Mouse (Mus musculus) embryonic fibroblast, embryonic 13.5 days (primary cell): ENCODE measurements at regions not wholly inside any gene's neighbourhood (a gene's known extent, or its start where the extent isn't known, plus 50 kb on each side); places are given as distances from the start of the nearest gene placed in this dataset.

ENCODE experiments used
- H3K27ac ChIP-seq: 2 replicates; pipeline ENCODE4 v1.5.1; 2012; ENCODE audit warnings: low read length, control low read depth, inconsistent platforms; ENCODE audit not compliant: insufficient read depth
- H3K4me1 ChIP-seq: 2 replicates; pipeline ENCODE4 v1.6.1; 2011; ENCODE audit warnings: low read length; ENCODE audit not compliant: control insufficient read depth, insufficient read depth
- H3K4me3 ChIP-seq: 2 replicates; pipeline ENCODE4 v1.5.1; 2011; ENCODE audit warnings: mild to moderate bottlenecking, control low read depth, low read length; ENCODE audit not compliant: insufficient read depth
- CTCF ChIP-seq: IDR thresholded peaks from 2 replicates; pipeline ENCODE4 v1.5.1; 2011; ENCODE audit warnings: mild to moderate bottlenecking, control low read depth, low read length, moderate library complexity, borderline replicate concordance; ENCODE audit not compliant: insufficient read depth
- POLR2A ChIP-seq: IDR thresholded peaks from 2 replicates; pipeline ENCODE4 v1.6.1; 2011; ENCODE audit warnings: low read depth, mild to moderate bottlenecking, control low read depth, low read length, moderate library complexity

DNA sequence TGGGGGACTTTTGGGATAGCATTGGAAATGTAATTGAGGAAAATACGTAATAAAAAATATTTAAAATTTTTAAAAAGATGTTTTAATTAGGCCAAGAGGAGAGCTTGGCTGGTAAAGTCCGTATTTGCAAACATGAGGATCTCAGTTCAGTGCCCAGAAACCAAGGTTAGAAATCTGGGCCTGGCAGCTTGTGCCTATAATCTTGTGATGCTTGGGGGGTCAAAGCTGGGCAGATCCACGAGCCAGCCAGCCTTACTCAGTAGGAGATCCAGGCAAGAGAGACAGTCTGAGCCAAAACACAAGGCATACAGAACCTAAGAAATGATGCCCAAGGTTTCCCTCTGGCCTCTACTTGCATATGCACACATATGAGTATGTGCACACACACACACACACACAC lies 54.1 kb upstream of the Cxadr start:
- TF ChIP-seq CTCF = no peak
- no peak for TF ChIP-seq POLR2A
- H3K4me1 ChIP-seq = no peaks in the 10 kb centered on the region; the same call in 1 of the 2 replicates

DNA sequence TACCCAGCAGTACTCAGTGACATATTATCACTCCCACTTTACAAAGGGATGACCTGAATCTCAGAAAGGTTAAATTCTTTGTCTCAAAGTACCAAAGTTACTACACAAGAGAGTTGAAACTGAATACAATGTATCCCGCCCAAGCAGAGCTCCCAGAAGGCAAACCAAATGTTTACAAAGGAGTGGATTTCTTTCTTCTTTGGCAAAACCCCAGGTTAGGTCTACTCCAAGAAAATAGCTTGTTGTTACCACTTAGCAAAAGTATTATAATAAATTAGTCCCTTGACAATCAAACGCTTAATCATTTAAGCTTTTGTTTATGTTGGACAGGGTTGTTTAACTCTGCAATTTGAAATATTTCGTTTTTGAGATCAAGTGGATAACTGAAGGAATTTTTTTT lies 58.6 kb upstream of the Cxadr start:
- H3K4me1 ChIP-seq = no peaks in the 10 kb centered on the region; the same call in 1 of the 2 replicates
- no peak overlapping the region for H3K4me3 ChIP-seq
- H3K27ac ChIP-seq = no peak overlapping the region
- TF ChIP-seq CTCF = no peak
- no peak for TF ChIP-seq POLR2A

More for the DNA sequence above, 54.1 kb upstream of the Cxadr start:
- Histone ChIP-seq H3K4me3 (no peak overlapping the region), H3K27ac (no peak overlapping the region)

- TF ChIP-seq CTCF (no peak), POLR2A (no peak)
- H3K4me1 ChIP-seq = 0 out of 2 replicates have a peak, but pooled peaks cover 4% of the 10 kb centered on the region
- no peak overlapping the region for H3K4me3 ChIP-seq
- no peak overlapping the region for H3K27ac ChIP-seq
Observed at GRCm38 (mm10) chr16:78240152-78240551, 61.1 kb upstream of the Cxadr start.

DNA sequence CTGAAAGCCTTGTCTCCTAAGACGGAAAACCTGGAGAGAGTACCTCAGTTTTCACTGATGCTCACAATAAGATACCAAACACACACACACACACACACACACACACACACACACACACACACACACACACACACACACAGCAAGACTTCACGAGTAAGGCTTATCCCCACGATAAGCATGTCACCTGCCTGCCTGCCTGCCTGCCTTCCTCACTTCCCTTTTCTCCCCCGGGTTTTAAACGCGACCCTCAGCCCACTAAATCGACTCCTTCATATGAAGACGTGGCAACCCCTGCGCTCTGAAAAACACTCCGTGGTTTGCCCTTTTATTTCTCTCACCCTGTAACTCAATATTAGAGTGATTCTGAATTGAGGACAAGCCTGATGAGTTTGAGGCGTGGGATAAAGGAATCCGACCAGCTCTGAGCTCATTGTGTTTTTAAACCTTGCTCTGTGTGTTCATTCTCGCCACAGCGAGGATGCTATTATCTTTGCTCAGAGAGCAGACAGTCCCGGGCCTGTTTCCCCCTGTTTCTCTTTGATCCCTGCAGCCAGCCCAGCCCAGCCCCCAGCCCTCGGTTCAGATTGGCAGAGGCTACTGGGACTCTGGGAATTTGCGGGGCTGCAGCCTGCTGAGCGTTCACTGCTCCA lies 63.1 kb upstream of the Cxadr start:
- H3K27ac ChIP-seq = no peak overlapping the region

DNA sequence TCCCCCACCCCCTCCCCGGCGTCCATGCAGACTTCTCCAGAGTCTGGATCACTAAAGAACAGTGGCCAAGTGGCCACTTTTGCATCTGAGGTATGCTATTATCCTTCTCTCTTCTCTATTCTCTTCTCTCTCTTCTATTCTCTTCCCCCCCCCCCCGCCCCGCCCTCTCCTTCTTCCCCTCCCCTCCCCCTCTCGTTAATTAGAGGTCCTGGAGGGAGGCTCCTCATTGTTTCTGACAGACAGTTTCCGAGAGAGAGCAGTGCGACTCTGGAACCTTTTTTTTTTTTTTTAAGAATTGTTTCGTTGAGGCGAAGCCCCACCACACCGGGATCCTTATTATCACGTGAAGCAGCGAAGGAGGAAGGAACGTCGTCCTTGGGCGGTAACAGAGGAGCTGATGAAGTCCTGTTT lies 63.6 kb upstream of the Cxadr start:
- H3K4me1 ChIP-seq = 0 out of 2 replicates have a peak, but pooled peaks cover 4% of the 10 kb centered on the region
- H3K4me3 ChIP-seq = peak overlapping the region; percentile 43
- no peak overlapping the region for H3K27ac ChIP-seq
- 0 out of 2 replicates have a peak, but pooled peaks have one; percentile 29 for TF ChIP-seq POLR2A
- TF ChIP-seq CTCF = no peak

More for the DNA sequence above, 63.1 kb upstream of the Cxadr start:
- peak; percentile 8; the same call in 1 of the 2 replicates for TF ChIP-seq POLR2A
- TF ChIP-seq CTCF = no peak
- Histone ChIP-seq H3K4me3 (no peak overlapping the region), H3K4me1 (0 out of 2 replicates have a peak, but pooled peaks cover 4% of the 10 kb centered on the region)

- TF ChIP-seq CTCF (no peak), POLR2A (no peak)
- Histone ChIP-seq H3K4me1 (0 out of 2 replicates have a peak, but pooled peaks cover 4% of the 10 kb centered on the region), H3K4me3 (peak overlapping the region; percentile 43), H3K27ac (no peak overlapping the region)
Observed at GRCm38 (mm10) chr16:78236746-78237640, 64.3 kb upstream of the Cxadr start.

DNA sequence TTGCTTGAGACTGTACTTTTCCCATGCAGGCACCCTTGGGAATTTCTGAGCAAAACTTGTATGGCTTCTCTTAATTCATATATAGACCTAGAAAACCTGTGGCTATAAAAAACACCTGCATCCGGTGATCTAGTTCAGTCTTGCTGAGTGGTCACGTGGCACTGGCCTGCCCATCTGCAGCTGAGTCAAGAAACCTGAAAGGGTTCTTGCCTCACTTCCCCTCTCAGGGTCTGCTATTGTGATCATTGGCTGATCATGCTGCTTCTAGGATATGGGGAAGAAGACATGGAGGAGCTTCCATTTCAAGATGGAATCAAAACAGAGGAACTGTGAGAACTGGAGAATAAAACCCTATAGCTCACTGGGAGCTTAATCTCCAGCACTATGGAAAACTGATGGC lies 69.1 kb upstream of the Cxadr start:
- H3K27ac ChIP-seq = no peak overlapping the region
- H3K4me1 ChIP-seq = 0 out of 2 replicates have a peak, but pooled peaks cover 4% of the 10 kb centered on the region
- H3K4me3 ChIP-seq = no peak overlapping the region
- TF ChIP-seq CTCF (no peak), POLR2A (no peak)

GRCm38 (mm10) chr16:78229013-78229412 lies 72.3 kb upstream of the Cxadr start:
- Histone ChIP-seq H3K4me3 (no peak overlapping the region), H3K4me1 (no peaks in the 10 kb centered on the region), H3K27ac (no peak overlapping the region)
- TF ChIP-seq POLR2A (no peak), CTCF (no peak)

DNA sequence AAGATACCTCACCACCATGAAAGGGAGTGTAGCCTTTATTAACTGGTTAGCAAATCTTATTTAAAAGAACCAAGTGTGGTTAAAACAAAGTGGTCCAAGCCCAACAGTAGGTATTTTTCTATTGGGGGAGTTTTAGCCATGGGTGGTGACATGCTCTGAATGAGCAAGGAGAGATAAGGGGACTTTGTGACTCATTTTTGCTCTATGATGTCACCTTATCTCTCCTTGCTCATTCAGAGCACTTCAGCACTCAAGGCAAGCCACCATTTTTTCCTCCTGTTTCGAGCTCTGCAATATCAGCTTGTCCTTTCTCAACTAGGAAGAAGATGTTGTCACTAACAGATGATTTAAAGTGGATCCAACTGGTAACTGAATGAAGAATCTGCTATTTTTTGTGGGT lies 78.9 kb upstream of the Cxadr start:
- Histone ChIP-seq H3K4me1 (no peaks in the 10 kb centered on the region), H3K4me3 (no peak overlapping the region), H3K27ac (no peak overlapping the region)
- TF ChIP-seq POLR2A = no peak
- TF ChIP-seq CTCF = no peak
